Comparison of ENCODE assay signal across 8 mouse cellular contexts in genomic region chr11:96937549-96938425, GRCm38 (mm10). TPM values are rescaled to one million over a fixed set of nuclear protein-coding genes. Genes with fewer than 3 reads are reported as not detected.
A peak's percentile ranks its signal among the peaks of the same experiment; 100 is the strongest.
DNase-seq lines count a peak whose midpoint lies in the region; ATAC-seq lines count a peak whose summit lies in the region.

No protein-coding gene starts in this region.

- peak overlapping the region; percentile 22; the same call in 1 of the 2 replicates for H3K27ac ChIP-seq in heart, embryonic 11.5 days (ENCODE audit: low read depth, low read length)
- H3K27ac ChIP-seq in limb, embryonic 11.5 days (replicated peaks; ENCODE audit: low read depth, low read length) = no peak overlapping the region

- H3K4me1 ChIP-seq in heart, embryonic 11.5 days (ENCODE audit: control insufficient read depth, insufficient read depth, low read length) = peaks cover 7% of the 10 kb centered on the region
- H3K4me1 ChIP-seq in limb, embryonic 11.5 days (ENCODE audit: control insufficient read depth, insufficient read depth, low read length) = 0 out of 2 replicates have a peak, but pooled peaks cover 3% of the 10 kb centered on the region

- no peak overlapping the region for H3K4me3 ChIP-seq in heart, embryonic 11.5 days (ENCODE audit: low read depth, low read length)
- H3K4me3 ChIP-seq in limb, embryonic 11.5 days (ENCODE audit: low read depth, low read length) = no peak overlapping the region

- DNase-seq in CD4-positive, CD25-positive, alpha-beta regulatory T cell, adult 2 months (ENCODE audit: low read depth, low spot score) = peak; percentile 46
- peak; percentile 71 for DNase-seq in 416B (ENCODE audit: low read depth)
- DNase-seq in cerebellum, postnatal 36 days = peak; percentile 20 to 32
- peak; percentile 56 for DNase-seq in limb, embryonic 11.5 days (ENCODE audit: low spot score)
- DNase-seq in naive thymus-derived CD4-positive, alpha-beta T cell, adult 2 months (ENCODE audit: low read depth) = peak; percentile 35

- H3K9me3 ChIP-seq in heart, embryonic 11.5 days (replicated peaks; ENCODE audit: control insufficient read depth, low read length) = no peaks in the 10 kb centered on the region
- no peaks in the 10 kb centered on the region for H3K9me3 ChIP-seq in limb, embryonic 11.5 days (ENCODE audit: control insufficient read depth, low read length)

- WGBS in heart, embryonic 11.5 days (ENCODE audit: insufficient replicate concordance) = 46% methylated on average over 10 of the region's 10 CpGs
- 56% methylated on average over 10 of the region's 10 CpGs for WGBS in limb, embryonic 11.5 days

- no peak for ATAC-seq in CD4-positive, CD25-positive, alpha-beta regulatory T cell, adult 4 months
- no peak; the same call in 1 of the 2 replicates for ATAC-seq in heart, embryonic 11.5 days (replicated peaks; ENCODE audit: insufficient number of reproducible peaks, low FRiP score, low TSS enrichment)
- no peak for ATAC-seq in limb, embryonic 11.5 days (ENCODE audit: insufficient number of reproducible peaks, low FRiP score, low TSS enrichment, low read depth)
- ATAC-seq in megakaryocyte-erythroid progenitor cell, adult 5-6 weeks (replicated peaks; ENCODE audit: low FRiP score, low TSS enrichment, poor library complexity, severe bottlenecking) = no peak

- H3K27me3 ChIP-seq in heart, embryonic 11.5 days (ENCODE audit: control insufficient read depth, insufficient read depth, low read length) = no peaks in the 10 kb centered on the region
- H3K27me3 ChIP-seq in limb, embryonic 11.5 days (ENCODE audit: control insufficient read depth, insufficient read depth, low read length) = no peaks in the 10 kb centered on the region

- H3K36me3 ChIP-seq in heart, embryonic 11.5 days (ENCODE audit: control insufficient read depth, insufficient read depth, low read length) = no peaks in the 10 kb centered on the region; the same call in 1 of the 2 replicates
- no peaks in the 10 kb centered on the region for H3K36me3 ChIP-seq in limb, embryonic 11.5 days (ENCODE audit: control insufficient read depth, insufficient read depth, low read length)

- no peak overlapping the region for H3K4me2 ChIP-seq in heart, embryonic 11.5 days
- no peak overlapping the region for H3K4me2 ChIP-seq in limb, embryonic 11.5 days (ENCODE audit: low read depth, severe bottlenecking)

- no peak overlapping the region for H3K9ac ChIP-seq in heart, embryonic 11.5 days (ENCODE audit: low read depth, low read length)
- H3K9ac ChIP-seq in limb, embryonic 11.5 days (ENCODE audit: low read length) = no peak overlapping the region

RNA-seq across cellular contexts. Expression of gene Pnpo, which starts 6.0 kb away (rescaled TPM):
- polyA plus RNA-seq in CD4-positive, CD25-positive, alpha-beta regulatory T cell, adult 4 months (2017; shearing (Covaris generic)) = 10 to 100 TPM; 28.5 to 48.5 TPM
- 63.9 and 68.0 TPM in 2 replicates for polyA plus RNA-seq in heart, embryonic 11.5 days (2014; fragmentation: Nextera tagmentation; extraction: Ambion mirVana)
- polyA plus RNA-seq in limb, embryonic 11.5 days (2014; fragmentation: Nextera tagmentation; extraction: Ambion mirVana) = 25.5 and 27.5 TPM in 2 replicates
- 13.7 and 18.5 TPM in 2 replicates for total RNA-seq in megakaryocyte-erythroid progenitor cell, adult 5-6 weeks (2014; fragmentation: Nextera tagmentation)
- total RNA-seq in megakaryocyte-erythroid progenitor cell, adult 5-6 weeks (2017) = 25.9 and 29.0 TPM in 2 replicates

RNA-seq across cellular contexts. Expression of gene Prr15l, which starts 9.9 kb away (rescaled TPM):
- polyA plus RNA-seq in CD4-positive, CD25-positive, alpha-beta regulatory T cell, adult 4 months (2017; shearing (Covaris generic)) = 1 to 10 TPM in 1 of 2 experiments, under 1 TPM in 1; 0.48 to 1.5 TPM
- 0.23 and 0.50 TPM in 2 replicates for polyA plus RNA-seq in heart, embryonic 11.5 days (2014; fragmentation: Nextera tagmentation; extraction: Ambion mirVana)
- polyA plus RNA-seq in limb, embryonic 11.5 days (2014; fragmentation: Nextera tagmentation; extraction: Ambion mirVana) = 0.35 and 0.97 TPM in 2 replicates
- not detected in 2 replicates for total RNA-seq in megakaryocyte-erythroid progenitor cell, adult 5-6 weeks (2014; fragmentation: Nextera tagmentation)
- total RNA-seq in megakaryocyte-erythroid progenitor cell, adult 5-6 weeks (2017) = not detected in 2 replicates

RNA-seq across cellular contexts. Expression of gene Cdk5rap3, which starts 21.5 kb away (rescaled TPM):
- polyA plus RNA-seq in CD4-positive, CD25-positive, alpha-beta regulatory T cell, adult 4 months (2017; shearing (Covaris generic)) = 100 to 1,000 TPM in 1 of 2 experiments, 10 to 100 TPM in 1; 82.3 to 119 TPM
- 52.5 and 60.2 TPM in 2 replicates for polyA plus RNA-seq in heart, embryonic 11.5 days (2014; fragmentation: Nextera tagmentation; extraction: Ambion mirVana)
- polyA plus RNA-seq in limb, embryonic 11.5 days (2014; fragmentation: Nextera tagmentation; extraction: Ambion mirVana) = 72.5 and 77.0 TPM in 2 replicates
- total RNA-seq in megakaryocyte-erythroid progenitor cell, adult 5-6 weeks (2014; fragmentation: Nextera tagmentation) = 31.9 and 56.8 TPM in 2 replicates
- 18.3 and 54.6 TPM in 2 replicates for total RNA-seq in megakaryocyte-erythroid progenitor cell, adult 5-6 weeks (2017)

RNA-seq across cellular contexts. Expression of gene Sp2, which starts 45.0 kb away (rescaled TPM):
- polyA plus RNA-seq in CD4-positive, CD25-positive, alpha-beta regulatory T cell, adult 4 months (2017; shearing (Covaris generic)) = 10 to 100 TPM; 19.5 to 22.9 TPM
- polyA plus RNA-seq in heart, embryonic 11.5 days (2014; fragmentation: Nextera tagmentation; extraction: Ambion mirVana) = 17.3 and 17.9 TPM in 2 replicates
- 23.4 and 25.8 TPM in 2 replicates for polyA plus RNA-seq in limb, embryonic 11.5 days (2014; fragmentation: Nextera tagmentation; extraction: Ambion mirVana)
- total RNA-seq in megakaryocyte-erythroid progenitor cell, adult 5-6 weeks (2014; fragmentation: Nextera tagmentation) = 15.5 and 16.1 TPM in 2 replicates
- total RNA-seq in megakaryocyte-erythroid progenitor cell, adult 5-6 weeks (2017) = 2.4 and 4.8 TPM in 2 replicates
